Mouse (Mus musculus) cortical plate, adult 2 months (tissue): ENCODE measurements at regions not wholly inside any gene's neighbourhood (a gene's known extent, or its start where the extent isn't known, plus 50 kb on each side); places are given as distances from the start of the nearest gene placed in this dataset.

Experiments
- CTCF ChIP-seq: fragments of 200-500 bp; IDR thresholded peaks from 2 replicates; pipeline ENCODE4 v1.5.1; 2011; ENCODE audit warnings: mild to moderate bottlenecking, control low read depth, low read length; ENCODE audit not compliant: insufficient read depth; ENCODE audit errors: extremely low read depth
- POLR2A ChIP-seq: fragments of 200-500 bp; IDR thresholded peaks from 2 replicates; pipeline ENCODE4 v1.6.1; 2011; ENCODE audit warnings: mild to moderate bottlenecking, low read length, control low read depth; ENCODE audit not compliant: insufficient read depth; ENCODE audit errors: extremely low read depth

DNA sequence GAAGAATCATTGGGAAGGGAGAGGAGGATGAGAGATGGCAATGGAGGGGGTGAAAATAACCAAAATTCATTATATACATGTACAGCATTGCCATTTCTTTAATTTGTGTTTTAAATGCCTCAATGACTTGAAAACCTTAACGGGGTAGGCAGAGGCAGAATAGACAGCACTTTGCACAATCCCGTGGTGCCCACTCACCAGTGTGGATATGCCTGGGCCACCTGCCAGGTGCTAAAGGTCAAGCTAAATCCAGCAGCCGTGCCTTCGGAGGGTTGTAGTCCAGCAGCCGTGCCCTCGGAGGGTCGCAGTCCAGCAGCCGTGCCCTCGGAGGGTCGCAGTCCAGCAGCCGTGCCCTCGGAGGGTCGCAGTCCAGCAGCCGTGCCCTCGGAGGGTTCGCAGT, 182.0 kb downstream of the Srek1 start:
- no peak for TF ChIP-seq POLR2A
- TF ChIP-seq CTCF, result no peak
